Mouse (Mus musculus): Measurements from ENCODE around the gene Pik3ca. TPM values are rescaled to one million over a fixed set of nuclear protein-coding genes. Genes with fewer than 3 reads are reported as not detected.

Gene Pik3ca
- total RNA-seq, 2 experiments from 2014 or later: 47.7 to 54.5 TPM

DNA sequence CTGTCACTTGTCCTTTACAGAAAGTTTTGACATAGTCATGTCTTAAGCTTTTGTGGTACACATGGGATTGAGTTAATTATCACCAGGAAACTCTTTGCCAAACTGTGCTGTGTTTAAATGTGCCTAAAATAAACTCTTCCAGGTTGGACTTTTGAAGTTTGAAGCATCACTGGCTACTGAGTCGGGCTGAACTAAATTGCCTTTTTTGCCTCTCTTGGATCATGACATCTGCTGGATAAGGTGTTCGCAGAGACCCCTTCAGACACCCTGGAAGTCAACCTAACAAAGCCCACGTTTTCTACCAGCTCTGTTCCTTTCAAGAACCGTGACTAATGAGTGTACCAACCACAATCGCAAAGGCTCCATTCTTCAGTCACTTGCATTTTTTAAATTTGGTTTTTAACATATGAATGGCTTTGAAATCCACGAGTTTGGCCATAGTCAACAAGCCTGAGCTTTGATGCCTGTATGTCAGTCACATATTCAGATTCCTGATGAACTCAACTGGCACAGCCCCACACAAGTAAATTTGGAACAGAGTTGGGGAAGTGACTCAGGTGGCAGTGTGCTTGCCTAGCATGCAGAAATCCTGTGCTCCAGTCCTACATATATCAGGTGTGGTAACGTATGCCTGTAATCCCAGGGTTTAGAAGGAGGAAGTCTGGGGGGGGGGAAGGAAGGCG lies 97.8 kb downstream of the Pik3ca start:
- no peak for DNase-seq (ENCODE audit: low spot score in 2 of 2)

DNA sequence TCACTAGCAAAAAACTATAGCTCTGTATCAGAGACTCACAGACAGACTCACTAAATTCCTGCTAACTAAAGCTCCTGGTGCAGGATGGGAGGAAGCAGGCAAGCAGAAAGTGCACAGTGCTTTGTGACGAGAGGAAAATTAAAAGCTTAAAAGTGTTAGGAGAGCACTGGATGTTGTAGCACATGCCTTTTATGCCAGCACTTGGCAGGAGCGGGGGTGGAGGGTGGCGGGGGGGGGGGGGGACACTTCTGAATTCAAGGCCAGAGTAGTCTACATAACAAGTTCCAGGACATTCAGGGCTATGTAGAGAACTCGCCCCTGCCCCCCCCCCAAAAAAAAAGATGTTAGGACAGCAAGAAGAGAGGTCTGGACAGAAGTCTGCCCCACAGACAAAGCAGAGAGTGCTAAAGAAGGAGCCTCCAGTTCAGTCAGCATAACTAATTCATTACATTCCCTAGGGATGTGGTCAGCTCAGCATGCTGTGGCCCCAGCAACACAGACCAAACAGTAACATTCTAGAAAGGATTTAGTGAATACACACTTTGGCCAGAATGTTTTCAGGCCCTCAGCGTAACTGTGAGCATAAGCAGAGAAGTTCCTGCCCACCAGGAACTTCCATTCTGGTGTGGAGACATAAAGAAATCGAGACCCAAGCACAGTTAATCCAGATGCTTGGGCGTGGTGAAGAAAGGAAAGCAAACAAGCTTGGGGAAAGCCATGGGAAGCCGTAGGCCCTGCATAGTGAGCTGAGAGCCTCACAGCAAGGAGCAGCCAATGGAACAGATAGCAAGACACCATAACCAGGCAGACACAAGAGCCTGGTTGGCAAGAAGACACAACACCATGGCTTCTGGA lies 98.6 kb downstream of the Pik3ca start:
- no peak for DNase-seq (ENCODE audit: low spot score in 2 of 2)

DNA sequence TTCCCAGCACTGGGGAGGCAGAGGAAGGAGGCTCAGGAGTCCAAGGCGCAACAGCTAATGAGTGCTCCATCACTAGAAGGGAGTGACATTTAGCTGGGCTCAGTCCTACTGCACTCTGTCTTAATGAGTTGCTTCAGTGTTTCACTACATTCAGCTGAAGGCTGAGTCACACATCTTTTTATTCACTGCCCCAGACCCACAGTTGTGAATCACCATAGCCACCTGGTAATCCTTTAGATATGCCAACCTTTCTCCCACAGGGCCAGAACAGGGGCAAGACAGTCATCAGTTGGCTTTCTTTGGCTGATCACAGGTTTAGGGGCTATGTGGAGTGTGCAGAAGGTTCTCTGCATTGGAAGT lies 99.2 kb downstream of the Pik3ca start:
- DNase-seq (ENCODE audit: low spot score in 2 of 2): no peak

DNA sequence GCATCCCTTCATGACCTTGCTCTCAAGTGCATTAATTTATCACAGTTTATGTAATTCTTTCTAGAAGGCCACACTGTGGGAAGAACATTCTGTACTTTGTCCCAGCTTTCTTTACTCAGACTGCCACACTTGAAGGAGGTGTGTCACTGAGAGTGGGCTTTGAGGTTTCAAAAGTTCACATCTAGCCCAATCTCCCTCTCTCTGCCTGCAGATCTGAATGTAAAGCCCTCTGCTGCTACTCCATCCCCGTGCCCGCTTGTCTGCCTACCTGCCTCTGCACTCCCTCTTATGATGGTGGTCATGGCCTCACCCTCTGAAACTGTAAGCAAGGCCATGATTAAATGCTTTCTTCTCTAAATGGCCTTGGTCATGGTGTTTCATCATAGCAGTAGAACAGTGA lies 102.9 kb downstream of the Pik3ca start:
- no peak for DNase-seq (ENCODE audit: low spot score in 2 of 2)

DNA sequence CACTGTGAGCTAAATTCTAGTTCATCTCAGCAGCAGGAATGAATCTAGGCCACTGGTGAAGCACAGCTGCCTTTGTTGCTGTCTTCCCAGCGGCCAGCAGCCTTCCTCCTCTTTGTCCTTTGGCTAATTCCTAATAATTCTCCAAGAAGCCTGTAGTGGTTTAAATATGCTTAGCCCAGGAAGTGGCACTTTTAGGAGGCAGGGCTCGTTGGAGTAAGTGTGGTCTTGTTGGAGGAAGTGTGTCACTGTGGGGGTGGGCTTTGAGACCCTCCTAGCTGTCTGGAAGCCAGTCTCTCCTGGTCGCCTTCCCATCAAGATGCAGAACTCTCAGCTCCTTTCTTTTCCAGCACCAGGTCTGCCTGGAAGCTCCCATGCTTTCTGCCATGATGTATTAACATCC lies 108.4 kb downstream of the Pik3ca start:
- DNase-seq (ENCODE audit: low spot score in 2 of 2): no peak

DNA sequence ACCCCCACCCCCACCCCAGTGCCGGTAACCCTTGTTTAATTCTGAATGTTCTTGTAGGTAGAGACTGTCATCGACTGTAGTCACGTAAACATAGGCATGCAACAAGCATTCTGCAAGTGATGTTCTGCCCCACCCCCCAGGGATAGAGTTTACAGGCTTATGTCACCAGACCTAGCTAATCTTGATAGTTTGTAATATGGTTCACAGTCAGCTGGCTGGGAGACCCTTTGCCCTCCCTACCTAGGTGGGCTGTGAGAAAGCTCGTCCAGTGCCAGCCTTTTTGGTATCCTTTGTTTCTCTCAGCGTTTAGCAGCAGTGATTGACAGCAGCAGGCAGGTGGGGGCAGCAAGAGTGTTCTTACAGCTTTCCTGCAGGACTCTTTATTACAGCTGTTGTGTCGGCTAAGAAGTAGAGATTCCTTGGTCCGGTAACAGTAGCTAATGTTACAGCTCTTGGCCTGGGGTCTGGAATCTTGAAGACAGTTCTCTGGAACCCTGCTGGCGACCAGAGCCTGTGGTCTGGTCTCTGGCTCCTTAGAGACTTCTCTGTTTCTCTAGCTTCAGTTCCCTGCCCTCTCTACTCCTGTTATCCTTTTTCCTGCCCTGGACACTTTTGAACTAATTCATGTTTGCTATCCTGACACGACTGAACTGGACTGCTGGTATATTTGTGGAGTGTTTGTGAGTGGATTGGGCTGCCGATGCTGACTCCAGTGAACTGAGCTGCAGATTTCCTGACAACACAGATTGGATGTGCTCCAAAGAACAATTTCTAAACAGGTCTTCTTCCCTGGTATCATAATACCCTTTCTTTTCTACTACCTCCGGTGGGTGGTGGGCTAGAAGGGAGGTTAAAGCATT lies 109.1 kb downstream of the Pik3ca start:
- no peak for DNase-seq (ENCODE audit: low spot score in 2 of 2)

DNA sequence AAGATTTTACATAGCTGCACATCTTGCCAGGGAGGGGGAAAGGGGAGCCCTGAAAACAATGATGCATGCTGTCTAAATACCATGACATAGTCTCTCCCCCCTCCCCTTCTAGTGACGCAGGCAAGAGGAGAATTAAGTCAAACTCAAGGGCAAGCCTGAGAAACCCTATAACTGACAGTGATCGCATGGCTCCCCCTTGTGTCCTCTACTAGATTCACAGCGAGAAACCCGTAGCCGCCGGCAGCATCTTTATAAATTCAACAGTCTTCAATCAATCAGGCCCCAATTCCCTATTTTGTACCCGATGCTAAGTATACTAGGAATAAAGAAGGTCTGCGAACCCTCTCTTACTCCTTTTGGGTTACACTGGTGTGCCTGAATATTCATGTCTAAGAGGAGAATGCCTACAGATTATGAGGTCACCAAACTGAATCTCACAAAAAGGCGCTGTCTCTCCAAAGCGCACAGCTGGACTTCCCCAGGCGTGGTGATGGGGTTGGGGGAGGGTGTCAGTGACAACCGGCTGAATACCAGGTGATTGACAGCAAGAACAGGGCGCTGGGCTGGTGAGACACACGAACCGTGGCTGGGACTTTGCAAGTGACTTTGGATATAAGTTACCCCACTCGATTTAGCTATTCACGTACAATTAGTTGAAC lies 111.3 kb downstream of the Pik3ca start:
- peak; percentile 68 to 75 for DNase-seq (ENCODE audit: low spot score in 2 of 2)

DNA sequence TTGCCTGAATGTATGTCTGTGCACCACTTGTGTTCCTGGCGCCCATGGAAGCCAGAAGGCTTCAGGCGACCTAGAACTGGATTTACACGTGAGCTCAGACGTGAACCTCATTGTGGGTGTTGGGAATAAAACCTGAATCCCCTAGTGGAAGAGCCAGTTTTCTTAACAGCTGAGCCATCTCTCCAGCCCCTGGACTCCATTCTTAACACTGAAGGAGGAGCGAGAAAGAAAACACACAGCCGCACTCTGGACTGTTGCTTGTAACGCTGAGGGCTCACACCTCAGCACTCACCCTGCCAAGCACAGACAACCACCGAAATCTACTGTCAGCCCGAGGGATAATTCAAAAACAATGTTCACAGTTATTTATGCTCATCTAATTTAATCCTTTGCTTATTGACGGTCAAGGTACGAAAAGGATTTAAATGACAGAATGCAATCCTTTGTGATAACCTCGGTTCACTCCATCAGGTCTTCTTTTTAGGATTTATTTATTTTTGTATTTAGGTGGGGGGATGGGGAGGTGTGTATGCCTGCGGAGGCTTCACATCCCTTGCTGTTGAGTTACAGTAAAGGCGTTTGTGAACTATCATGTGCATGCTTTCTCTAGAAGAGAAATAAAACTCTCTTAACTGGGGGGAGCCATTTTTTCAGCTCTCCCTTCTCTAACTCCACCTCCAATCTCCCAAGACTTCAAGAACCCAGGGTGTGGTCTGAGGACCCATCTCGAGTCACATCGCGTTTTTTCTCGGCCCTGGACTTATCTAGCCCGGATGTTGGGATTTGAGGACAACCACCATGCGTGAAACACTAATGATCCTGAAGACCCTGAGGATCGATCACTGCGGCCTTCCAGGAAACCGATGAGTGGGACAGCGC lies 112.3 kb downstream of the Pik3ca start, which contains the start of gene Zfp639:
Zfp639 (plus strand) TSS at position 764 of the 879 bp plus-strand sequence.
- DNase-seq (ENCODE audit: low spot score in 2 of 2): no peak

DNA sequence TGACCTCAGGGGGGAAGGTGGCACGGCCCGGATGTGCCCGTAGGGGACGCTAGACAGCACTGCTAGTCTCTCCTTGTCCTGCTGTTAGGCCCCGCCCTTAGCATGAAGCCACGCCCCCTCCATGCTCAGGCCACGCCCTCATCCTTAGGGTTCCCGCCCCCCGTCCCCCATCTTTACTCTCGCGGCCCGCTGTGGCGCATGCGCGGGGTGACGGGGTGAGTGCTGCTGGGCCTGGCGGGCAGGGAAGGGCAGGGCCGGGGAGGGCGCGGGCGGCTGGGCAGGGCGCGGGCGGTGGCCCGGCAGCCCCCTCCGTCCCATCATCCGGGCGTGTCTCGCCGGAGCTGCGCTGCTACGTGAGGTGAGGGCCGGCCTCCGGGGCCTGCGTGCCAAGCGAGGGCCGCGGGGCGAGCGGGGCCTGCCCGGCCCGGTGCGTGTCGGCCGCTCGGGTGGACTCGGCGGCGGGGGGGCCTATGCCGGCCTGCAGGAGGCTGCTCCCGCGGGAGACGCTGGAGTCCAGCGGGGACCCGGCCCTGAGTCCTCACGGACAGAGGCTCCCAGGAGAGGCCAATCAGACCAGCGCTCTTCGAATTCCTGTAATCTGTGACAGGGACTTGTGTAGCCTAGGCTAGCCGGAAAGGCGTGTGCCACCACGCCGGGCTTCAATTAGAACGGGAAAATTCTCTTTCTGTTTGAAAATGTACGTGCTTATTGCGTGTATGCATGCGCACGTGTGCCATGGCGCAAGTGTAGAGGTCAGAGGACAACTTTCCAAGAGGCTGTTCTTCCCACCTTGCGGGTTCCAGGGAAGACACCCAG lies 113.1 kb downstream of the Pik3ca start:
- DNase-seq (ENCODE audit: low spot score in 2 of 2): peak; percentile 92 to 94

DNA sequence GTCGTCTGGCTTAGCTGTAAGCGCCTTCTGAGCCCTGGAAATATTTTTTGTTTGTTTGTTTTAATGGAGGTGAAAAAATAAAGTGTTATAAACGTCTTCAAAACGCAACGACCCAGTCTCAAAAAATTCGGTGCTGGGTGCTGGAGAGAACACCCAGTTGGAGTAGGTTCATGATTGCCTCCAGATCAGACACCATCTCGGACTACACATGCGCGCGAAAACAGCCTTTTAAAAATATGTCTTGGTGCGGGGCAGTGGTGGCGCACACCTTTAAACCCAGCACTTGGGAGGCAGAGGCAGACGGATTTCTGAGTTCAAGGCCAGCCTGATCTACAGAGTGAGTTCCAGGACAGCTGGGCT lies 113.7 kb downstream of the Pik3ca start:
- DNase-seq (ENCODE audit: low spot score in 2 of 2): no peak

DNA sequence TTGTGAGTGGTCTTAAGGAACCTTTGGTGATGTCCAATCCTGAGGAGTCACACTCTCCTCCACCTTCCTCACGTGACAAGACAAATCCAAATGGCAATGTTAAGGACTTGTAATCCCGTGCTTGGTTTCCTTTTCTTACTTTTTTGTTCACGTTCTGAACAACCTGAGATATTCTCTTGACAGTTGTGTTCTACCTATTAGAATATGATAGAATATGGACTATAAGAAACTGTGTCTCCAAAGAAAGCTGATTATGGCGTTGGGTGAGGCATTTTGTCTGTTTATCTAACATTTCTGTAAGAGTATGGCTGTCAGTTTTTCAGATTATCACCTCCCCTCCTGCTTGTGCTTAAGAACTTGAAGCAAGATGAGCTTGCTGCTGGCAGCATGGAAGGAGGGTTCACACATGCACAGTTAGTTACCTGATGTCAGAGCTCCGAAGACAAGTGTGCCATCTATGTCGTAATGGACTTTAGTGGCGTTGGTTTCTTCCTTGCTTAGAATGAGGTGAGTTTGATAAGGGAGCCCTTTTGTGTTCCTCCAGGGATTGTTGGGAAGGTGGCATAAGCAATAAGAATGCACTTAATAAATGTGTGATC lies 115.3 kb downstream of the Pik3ca start:
- DNase-seq (ENCODE audit: low spot score in 2 of 2): no peak

DNA sequence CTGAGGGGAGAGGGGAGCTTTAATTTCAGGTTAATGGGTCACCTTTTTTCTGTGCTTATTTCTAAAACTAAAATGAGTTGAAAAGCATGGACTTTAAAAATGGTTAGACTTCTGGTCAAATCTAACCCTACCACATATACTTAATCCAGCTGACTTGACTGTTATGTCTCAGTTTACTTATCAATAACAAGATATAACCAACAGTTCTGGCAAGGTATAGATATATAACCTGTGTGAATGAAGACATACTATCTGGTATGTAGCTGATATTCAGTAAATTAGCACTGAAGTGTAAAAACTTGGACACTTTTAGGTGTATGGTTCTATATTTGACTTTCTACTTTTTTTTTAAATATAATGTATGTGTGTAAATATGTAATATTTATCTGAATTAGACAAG lies 116.1 kb downstream of the Pik3ca start:
- DNase-seq (ENCODE audit: low spot score in 2 of 2): no peak

Other genes starting within 250 kb of the Pik3ca start
- 10 to 100 TPM; 83.6 TPM for gene Zmat3, start 31.7 kb upstream of the Pik3ca start, total RNA-seq (2021)
- under 1 TPM; 0.29 to 0.37 TPM for gene Kcnmb3, start 94.6 kb downstream of the Pik3ca start, total RNA-seq (2021)
- 10 to 100 TPM; 33.5 to 33.7 TPM for gene Zfp639, start 112.6 kb downstream of the Pik3ca start, total RNA-seq (2021)
- 100 to 1,000 TPM in 1 of 2 experiments, 10 to 100 TPM in 1; 96.4 to 130 TPM for gene Mfn1, start 131.8 kb downstream of the Pik3ca start, total RNA-seq (2021)
- 10 to 100 TPM; 42.7 to 43.7 TPM for gene Gnb4, start 218.9 kb downstream of the Pik3ca start, total RNA-seq (2021)

All from layer of hippocampus, postnatal 14 days (tissue).